Mouse (Mus musculus) mouse trophoblast stem cell (cell line): Measurements from ENCODE around the gene Xk.
"Not testable (repeated sequence)": the region's sequence is repeated elsewhere in the genome, so short reads cannot be mapped to it uniquely, and the experiment has no call there.

Source experiments
- in situ Hi-C, 2 experiments: fragments of 300-500 bp; cut with MseI, MboI; formaldehyde crosslinking; loops; 2 replicates in 1 of 2; 3 replicates in 1 of 2; pipeline ENCODE4 v1.15.1; 2025

Xk gene

GRCm38 (mm10) chrX:9272460-9273361 is at the start of gene Xk:
Xk (plus strand) TSS chrX:9272756.
- in situ Hi-C loops = no loop called here

GRCm38 (mm10) chrX:9227105-9227504 is 45.5 kb upstream of the Xk start:
- in situ Hi-C loops = no loop called here

GRCm38 (mm10) chrX:9240737-9241591 is 31.6 kb upstream of the Xk start:
- in situ Hi-C loops = no loop called here

- in situ Hi-C loops = no loop called here
Observed at GRCm38 (mm10) chrX:9243381-9243864, 29.1 kb upstream of the Xk start.

GRCm38 (mm10) chrX:9244603-9245336 is 27.8 kb upstream of the Xk start:
- in situ Hi-C loops = no loop called here

GRCm38 (mm10) chrX:9248911-9249310 is 23.6 kb upstream of the Xk start:
- in situ Hi-C loops = no loop called here

- in situ Hi-C loops = no loop called here
Observed at GRCm38 (mm10) chrX:9253990-9254389, 18.6 kb upstream of the Xk start.

- in situ Hi-C loops = no loop called here
Observed at GRCm38 (mm10) chrX:9254901-9255300, 17.7 kb upstream of the Xk start.

- in situ Hi-C loops = no loop called here
Observed at GRCm38 (mm10) chrX:9256766-9257165, 15.8 kb upstream of the Xk start, which contains the start of gene Gm14862. Gm14862 (minus strand) TSS chrX:9256899.

GRCm38 (mm10) chrX:9257831-9258230 is 14.7 kb upstream of the Xk start:
- in situ Hi-C loops = no loop called here

- in situ Hi-C loops = no loop called here
Observed at GRCm38 (mm10) chrX:9259267-9259666, 13.3 kb upstream of the Xk start.

GRCm38 (mm10) chrX:9271112-9271511 is 1.4 kb upstream of the Xk start:
- in situ Hi-C loops = no loop called here

GRCm38 (mm10) chrX:9271947-9272459 is 553 bp upstream of the Xk start:
- in situ Hi-C loops = no loop called here

- in situ Hi-C loops = no loop called here
Observed at GRCm38 (mm10) chrX:9273377-9274002, 934 bp downstream of the Xk start.

GRCm38 (mm10) chrX:9274321-9274720 is 1.8 kb downstream of the Xk start:
- in situ Hi-C loops = no loop called here

- in situ Hi-C loops = not testable (repeated sequence)
Observed at GRCm38 (mm10) chrX:9283464-9283863, 10.9 kb downstream of the Xk start, which contains the start of gene H2al1m. H2al1m (plus strand) TSS chrX:9283764.

- in situ Hi-C loops = not testable (repeated sequence)
Observed at GRCm38 (mm10) chrX:9293140-9293829, 20.7 kb downstream of the Xk start.

- in situ Hi-C loops = no loop called here
Observed at GRCm38 (mm10) chrX:9298413-9298864, 25.9 kb downstream of the Xk start.

GRCm38 (mm10) chrX:9302791-9303190 is 30.2 kb downstream of the Xk start:
- in situ Hi-C loops = no loop called here

- in situ Hi-C loops = no loop called here
Observed at GRCm38 (mm10) chrX:9303455-9303854, 30.9 kb downstream of the Xk start.
